Mouse (Mus musculus) layer of hippocampus, adult 9-10 months (tissue): ENCODE results near the gene Sec14l2.
A peak's percentile ranks its signal among the peaks of the same experiment; 100 is the strongest.

ENCODE experiments used
- DNase-seq: peaks from one replicate; pipeline ENCODE4 v3.0.0; 2022; ENCODE audit warnings: low spot score

The Sec14l2 gene

DNA sequence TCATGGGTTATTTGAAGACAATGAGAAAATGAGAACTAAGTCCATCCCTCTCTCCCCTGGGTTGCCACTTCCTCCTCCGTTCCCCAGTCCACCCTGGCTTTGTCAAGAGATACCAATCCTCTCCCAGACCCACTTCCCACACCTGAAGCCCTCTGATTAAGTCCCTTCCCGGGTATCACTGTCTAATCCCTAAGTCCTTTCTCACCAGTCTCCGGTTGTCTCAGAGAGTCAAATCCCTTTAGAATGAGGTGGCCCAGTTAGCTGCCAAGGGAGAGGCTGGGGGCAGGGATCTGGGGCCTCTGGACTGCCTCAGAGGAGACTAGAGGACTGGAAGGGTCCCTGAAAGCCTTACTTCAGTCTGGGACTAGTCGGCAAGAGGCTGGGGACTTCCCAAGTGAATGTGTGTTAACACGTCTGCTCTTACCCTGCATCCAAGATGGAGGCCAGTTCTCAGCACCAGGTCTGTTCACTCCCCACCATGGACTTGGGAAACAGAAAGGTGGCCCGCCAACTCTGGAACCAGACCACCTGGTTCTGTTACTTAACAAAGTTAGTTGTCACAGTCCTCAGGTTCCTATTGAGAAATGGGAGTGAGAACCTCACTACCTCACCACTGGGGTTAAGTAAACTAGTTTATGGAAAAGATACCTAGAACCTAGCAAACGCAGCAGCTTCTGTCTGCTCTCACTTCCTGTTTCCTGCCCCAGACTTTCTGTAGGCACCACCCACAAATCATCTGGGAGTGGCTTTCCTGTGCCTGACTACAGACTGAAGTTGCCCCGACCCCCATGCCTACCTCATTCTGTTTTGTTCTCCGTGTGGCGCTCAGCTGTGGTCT is at the start of gene Sec14l2:
Gene Sec14l2, minus strand, starts transcription at position 674 of the 838 bp plus-strand sequence.
- no peak for DNase-seq

DNA sequence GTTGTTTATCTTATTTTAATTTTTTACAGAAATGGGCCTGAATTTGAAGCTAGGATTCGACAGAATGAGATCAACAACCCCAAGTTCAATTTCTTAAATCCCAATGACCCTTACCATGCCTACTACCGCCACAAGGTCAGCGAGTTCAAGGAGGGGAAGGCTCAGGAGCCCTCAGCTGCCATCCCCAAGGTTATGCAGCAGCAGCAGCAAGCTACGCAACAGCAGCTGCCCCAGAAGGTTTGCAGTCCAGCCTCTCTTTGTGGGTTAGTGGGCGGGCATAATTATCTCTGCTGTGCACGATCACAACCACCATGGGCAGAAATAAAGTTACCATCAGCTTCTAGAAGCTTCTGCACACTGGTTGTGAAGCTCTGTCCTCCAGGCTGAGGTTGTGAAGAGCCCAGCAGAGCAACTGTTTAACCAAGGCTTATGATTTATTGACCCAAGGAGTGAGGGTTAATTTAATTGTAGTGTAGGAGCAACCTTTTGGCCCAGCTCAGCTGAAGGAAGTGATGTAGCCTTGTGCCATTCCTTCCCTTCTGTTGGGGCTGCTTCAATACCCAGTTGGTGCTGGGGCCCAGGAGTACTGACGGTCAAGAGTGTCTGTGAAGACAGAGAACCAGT is 43.4 kb upstream of the Sec14l2 start:
- DNase-seq, result no peak

DNA sequence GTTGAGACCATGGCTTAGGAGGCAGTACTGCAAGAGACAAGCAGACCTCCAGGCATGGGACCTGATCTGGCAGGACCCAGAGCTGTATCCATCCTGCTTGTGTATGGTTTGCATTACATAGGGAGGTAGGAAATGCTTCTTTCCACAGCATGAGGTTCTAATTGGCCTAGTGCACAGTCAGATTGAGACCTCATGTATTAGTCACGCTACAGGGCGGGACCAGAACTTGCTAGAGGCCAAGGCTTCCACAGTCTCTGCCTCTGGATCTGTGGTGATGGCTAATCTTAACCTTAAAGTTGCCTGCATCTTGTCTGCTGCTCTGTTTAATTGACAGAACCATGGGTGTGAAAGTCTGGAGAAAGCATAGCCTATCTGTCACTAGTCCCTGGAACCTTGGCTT is 41.5 kb upstream of the Sec14l2 start:
- no peak for DNase-seq

DNA sequence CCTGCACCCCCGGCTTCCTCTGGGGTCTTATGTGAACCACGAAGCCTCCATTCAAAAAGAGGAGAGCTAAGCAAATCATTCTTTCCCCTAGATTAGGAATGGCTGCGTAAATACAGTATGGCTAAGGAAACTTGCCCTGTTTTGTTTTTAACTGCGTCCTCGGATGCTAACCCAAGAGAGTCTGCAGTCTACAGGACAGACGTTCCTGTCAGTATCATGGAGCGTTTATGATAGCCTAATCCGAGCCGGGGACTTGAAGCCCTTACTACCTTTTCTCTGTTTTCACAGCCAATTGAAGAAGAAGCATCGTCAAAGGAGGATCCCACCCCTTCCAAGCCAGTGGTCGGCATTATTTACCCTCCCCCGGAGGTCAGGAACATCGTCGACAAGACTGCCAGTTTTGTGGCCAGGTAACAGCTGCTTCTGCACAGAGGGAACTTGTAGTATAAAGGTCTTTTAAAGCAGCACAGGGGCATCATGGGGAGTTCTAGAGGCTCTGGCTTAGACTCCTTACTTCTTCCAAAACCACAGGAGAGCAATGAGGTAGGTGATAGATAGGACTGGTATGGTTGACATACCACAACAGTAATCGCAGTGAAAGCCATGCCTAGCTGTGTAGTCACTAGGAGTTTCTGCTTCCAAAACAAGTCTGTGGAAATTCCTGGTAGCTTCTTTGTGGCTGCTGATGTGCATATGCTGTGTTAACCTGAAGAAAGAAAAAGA is 37.7 kb upstream of the Sec14l2 start:
- DNase-seq, result no peak

DNA sequence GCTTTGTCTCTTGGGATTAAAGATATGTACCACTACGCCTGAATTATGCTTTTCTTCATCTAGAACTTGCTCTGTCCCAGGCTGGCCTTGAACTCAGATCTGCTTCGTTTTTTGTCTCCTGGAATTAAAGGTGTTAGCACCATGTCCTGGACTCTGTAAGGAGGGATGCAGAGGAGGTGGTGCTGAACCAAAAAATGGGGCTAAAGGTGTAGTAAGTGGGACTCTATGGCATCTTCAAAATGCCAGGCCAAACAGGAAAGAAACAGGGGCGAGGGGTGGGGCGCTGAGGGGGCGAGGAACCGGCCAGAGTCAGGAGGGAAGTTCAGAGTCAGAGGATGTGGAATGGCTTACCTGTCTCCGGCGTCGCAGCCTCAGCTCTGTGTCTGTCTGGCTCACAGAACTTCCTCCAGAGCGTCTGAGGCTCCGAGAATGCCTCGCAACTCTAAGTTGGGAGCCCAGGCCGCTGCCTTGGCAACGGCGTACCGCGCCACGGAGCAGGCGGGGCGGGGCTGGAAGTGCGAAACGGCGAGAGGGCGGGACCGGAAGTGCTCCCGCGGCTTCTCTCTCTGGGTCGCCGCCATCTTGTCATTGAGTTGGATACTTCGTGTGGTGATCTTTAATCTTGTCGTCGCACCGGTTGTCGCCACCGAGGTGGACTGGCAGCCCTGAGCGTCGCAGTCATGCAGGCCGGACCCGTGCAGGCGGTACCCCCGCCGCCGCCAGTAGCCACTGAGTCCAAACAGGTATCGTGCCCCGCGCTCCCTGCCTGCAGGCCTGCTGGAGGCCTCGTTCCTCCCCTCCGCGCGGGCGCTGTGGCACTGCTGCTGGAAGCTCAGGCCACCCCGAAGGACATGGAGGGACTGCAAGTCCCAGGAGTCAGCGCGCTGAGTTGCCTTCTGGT is 36.8 kb upstream of the Sec14l2 start, which contains the start of the genes Ccdc157 and Sf3a1:
Gene Ccdc157, minus strand, starts transcription at position 486 of the 901 bp plus-strand sequence.
Gene Sf3a1, plus strand, starts transcription at position 543 of the 901 bp plus-strand sequence.
- DNase-seq, result peak; percentile 85

DNA sequence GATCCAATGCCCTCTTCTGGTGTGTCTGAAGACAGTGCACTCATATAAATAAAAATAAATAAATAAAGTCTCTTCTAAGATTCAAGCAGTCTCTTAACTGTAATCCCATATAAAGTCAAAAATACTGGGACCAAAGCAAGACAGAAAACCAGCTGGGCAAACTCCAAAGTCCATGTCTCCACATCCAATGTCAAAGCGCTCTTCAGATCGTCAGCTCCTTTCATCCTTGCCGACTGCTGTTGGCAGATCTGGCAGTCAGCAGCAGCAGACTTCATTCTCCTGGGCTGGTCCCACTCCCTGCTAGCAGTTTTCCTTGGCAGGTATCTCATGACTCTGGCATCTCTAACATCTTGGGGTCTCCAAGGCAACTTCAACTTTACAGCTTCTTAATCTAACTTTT is 35.5 kb upstream of the Sec14l2 start:
- no peak for DNase-seq

DNA sequence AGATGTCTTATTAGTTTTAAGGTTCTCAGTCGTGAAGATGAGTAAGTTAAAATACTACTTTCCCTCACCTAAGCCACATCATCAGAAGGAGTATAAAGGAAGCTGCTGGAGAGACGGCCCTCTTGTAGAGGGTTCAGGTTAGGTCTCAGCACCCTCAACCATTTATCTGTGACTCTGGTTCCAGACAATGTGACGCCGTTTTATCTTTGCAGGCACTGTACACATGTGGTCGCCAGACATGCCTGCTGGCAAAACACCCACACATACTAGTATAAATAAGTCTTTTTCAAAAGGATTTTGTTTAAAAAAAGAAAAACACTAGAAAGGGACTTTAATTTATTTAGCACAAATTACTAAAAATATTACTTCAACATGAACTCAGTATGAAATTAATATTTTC is 32.4 kb upstream of the Sec14l2 start:
- DNase-seq, result no peak

DNA sequence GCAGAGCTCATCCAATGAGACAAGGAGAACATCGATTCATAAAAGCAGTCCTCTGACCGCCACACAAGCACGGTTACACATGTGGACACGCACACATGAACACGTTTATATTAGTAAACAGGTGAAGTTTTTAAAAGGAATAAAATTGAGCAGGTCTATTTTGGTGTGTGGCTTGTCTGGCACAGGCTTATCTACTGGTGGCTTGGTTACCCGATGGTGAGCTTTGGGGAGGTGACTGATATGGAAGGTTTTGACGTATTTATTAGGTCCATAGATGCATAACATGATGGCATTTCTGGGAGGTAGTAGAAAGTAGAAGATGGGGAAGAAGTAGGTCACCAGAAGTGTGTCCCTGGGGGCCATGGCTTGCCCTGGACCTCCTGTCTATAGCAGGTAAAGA is 30.5 kb upstream of the Sec14l2 start:
- no peak for DNase-seq

DNA sequence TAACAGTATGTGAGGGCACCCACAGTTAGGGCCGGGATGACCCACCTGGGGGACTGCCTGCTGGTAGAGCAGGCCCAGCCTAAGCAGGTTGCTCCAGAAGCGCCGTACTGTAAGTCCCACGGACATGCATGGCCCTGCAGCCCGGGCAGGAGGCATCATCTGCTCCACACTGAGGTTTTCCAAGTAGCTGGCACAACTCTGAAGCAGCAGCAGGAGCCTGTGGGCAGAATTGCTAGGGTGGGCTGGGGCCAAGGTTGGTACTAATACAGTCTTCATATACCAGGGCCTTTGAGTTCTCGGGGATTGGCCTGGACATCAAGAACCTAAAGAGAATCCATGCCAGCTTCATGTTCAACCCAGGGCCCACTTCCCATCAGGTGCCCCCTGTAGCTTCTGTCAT is 26.7 kb upstream of the Sec14l2 start:
- no peak for DNase-seq

DNA sequence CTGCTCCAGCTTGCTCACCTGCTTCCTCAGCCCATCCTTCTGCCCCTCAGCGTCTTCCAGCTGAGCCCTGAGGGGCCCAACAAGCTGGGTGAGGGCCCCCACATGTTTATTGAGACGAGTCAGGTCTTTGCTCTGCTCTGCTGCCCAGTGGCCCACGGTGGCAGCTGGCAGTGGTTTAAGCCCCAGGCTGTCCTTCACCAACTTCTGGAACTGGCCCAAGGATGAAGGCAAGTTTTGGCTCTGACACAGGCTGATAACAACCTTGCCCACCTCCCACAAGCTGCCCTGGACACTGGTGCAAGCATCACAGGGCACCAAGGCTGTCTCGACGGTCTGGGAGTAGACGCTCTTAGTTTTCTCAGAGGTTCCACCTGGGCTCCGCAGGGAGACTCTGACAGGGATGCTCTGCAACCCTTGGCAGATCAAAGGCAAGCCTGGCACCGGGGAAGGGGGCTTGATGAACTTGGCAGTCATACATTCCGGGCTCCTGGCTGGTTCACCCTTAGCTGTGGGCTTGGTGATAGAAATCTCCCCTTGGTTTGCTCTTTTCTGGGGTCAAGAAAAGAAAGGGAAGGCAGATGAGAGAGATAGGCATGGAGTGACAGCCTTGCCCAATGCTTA is 25.4 kb upstream of the Sec14l2 start:
- DNase-seq, result no peak

DNA sequence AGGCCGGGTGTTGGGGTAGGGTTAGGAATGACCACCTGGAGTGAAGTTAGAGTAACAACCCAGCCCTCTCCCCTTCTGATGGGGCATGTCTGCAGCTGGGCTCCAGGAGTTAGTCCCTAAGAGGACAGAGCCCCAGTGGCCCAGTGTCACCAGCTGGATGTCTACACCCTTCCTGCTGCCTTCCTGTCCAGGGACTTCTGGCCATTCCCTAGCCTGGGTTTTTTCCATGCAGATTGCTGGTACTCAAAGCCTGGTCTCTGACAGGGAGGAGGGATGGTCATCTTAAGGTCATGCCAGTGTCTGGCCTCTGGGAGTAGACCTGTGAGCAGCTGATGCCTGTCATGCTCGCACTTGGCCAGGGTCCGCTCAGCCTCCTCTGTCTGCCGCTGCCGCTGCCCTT is 24.9 kb upstream of the Sec14l2 start:
- DNase-seq, result no peak

DNA sequence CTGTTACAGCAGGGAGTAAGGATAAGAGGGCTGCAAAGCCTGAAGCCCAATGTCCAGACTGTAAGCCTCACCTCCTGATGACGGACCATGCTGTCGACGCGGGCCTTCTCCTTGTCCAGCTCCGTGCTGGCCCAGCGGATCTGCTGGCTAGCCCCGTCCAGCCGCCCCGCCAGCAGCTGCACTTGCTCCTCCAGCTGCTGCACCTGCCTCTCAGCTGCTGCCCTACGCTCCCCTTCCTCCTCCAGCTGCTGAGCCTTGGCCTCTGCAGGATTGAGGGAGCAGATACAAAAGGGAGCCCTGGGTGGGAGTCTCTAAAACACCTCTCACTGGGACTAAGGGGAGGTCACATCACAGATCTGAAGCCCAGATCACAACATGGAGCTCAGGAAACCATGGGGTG is 23.9 kb upstream of the Sec14l2 start:
- DNase-seq, result no peak

DNA sequence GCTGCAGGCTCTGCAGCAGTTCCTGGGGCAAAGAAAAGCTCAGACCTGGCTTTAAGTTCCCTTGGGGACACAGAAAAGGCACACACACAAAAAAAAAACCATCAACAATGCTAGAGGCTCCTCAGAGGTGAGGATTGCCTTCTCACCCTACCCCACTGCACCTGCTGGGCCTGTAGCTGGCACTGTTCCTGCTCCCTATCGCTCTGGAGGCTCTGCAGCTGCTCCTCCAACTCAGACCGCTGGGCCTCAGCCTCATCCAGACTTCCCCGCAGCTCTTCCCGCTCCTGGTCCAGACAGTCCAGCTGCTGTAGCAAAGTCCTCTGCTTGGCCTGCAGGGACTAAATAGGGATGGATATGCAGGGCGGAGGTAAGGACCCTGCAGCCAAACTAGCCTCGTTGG is 23.2 kb upstream of the Sec14l2 start:
- DNase-seq, result no peak

DNA sequence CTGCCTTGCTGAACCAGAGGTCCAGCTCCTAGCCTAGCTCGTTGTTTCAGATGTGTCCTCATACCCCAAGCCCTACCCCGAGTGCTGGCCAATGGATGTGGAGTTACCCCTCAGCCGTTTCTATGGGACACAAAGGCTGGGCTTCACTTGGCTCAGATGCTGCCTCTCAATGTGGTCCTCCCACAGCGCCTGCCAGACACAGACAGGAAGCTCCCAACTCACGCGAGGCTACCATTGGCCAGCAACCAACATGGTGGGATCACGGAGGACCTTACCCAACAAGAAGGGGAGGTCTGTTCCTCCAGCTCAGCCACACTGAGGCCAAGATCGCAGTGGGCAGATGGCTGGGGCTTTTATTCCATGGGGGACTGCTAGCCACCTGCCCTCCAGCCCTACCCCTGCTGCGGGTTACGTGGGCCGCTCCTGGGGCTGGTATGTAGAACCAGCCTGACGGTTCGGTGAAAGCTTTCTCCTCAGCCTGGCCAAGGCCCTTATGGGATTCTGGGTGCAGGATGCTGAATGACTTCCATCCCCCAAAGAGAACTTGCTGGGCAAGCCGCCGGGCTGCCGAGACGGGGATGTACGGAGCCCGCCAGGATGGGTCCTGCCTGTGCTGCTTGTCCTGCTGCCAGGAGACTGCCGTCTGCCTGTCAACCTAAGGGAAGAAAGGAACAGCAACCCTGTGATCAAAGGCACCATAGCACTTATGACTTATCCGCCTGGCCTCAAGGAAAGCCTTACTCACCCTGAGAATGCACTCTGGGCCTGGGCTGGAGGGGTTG is 20.3 kb upstream of the Sec14l2 start:
- DNase-seq, result no peak

DNA sequence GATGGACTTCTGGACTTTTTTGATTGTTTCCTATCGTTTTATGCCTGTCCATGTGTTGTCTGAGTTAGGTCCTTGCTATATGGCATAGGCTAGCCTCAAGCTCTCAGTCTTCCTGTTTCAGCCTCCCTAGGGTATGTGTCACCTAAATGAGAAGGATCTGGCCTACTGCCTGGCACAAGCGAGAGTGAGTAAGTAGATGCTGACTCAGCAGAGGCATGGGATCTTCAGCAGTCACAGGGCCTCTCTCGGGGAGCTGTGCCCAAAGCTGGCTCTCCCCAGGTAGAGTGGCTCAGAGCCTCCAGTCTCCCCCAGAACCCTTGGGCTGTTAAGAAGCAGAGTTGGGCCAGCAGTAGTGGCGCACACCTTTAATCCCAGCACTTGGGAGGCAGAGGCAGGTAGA is 19.1 kb upstream of the Sec14l2 start:
- no peak for DNase-seq

DNA sequence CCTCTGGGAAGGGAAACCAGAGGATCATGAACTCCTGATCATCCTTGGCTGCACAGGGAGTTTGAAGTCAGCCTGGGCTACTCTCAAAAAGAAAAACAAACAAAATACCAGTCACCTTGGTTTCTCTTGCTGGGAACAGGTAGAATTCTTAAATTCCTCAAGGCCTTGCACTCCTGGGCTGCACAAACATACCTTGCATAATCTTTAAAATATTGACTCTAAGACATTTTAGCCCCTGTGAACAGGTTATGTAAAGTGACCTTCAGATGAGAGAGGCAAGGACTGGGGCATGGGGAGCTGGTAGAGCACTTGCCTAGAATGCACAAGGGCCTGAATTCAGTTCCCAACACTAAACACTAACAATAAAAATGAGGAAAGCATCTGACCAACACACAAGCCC is 18.3 kb upstream of the Sec14l2 start:
- no peak for DNase-seq

DNA sequence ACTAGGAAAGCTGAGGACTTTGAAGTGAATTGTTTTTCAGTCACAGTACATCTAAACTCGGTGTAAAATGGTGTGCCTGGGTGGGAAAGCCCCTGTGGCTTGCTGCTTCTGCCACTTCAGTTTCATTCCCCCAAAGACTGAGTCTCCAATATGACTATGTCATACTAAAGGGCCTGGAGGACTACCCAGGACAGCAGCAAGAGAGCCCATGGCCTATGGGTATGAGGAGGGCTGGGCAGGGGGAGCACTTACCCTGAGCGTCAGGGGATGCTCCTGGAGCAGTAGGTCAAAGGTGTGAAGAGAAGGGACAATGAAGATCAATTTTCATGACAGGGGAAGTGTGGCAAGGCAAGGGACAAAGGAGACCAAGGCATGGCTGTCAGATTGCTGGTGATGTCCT is 15.7 kb upstream of the Sec14l2 start:
- no peak for DNase-seq

DNA sequence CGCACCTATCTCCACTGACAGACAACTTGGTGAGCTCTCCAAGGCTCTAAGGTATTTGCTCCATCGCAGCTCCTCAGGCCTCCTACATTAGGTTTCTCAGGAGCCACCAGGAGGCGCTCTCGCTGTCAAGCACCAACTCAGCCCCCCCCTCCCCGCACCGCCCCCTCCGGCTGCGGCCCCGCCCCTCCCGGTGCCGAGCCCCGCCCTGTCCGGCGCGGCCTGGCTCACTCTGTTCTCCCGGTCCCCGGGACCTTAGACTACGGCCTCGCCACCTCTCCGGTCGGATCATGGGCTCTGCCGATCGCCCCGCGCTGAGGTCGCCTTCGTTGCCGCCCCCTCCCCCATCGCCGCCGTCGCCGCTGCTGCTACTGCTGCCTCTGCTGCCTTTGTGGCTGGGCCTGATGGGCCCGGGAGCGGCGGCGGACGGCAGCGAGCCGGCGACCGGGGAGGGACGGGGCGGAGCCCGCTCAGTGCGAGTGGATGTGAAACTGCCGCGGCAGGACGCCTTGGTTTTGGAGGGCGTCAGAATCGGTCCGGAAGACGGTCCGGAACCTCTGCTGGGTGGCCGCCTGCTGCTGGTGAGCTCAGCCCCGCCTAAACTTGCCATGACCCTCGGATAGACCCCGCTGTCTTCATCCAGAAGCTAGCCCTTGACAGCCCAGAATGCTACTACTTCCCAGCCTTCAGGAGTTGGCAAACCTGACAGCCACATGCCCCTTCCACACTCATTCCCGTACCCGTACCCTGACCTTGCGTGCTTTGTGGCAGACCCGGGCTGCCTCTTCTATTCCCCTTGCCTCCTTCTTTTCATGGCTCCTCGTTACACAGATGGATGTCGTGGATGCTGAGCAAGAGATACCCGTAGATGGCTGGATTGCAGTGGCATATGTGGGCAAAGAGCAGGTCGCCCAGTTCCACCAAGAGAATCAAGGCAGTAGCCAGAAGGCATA is 12.0 kb upstream of the Sec14l2 start, which contains the start of gene Rnf215:
Gene Rnf215, plus strand, starts transcription at position 217 of the 950 bp plus-strand sequence.
- peak; percentile 55 for DNase-seq

DNA sequence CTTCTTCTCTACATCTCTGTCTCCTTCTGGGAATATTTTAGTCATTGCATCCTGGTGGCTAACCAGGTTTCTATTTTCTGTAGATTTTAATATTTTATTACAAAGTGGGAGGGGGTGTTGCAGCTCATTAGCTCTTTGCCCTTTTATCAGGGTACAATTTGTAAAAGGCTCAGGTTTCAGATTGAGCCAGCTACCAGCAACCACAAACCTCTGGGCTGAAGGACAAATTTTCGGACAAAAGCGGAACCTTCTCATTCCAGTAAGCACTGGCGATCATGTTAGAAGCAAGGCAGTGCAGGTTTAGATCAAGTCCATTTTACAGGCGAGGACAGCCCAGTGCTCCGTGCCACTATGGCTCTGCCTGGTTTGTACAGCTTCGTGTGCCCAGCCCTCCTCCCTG is 11.2 kb upstream of the Sec14l2 start:
- no peak for DNase-seq
